Mouse (Mus musculus) lung, embryonic 16.5 days (tissue): Measurements from ENCODE around the gene Ube2q2. TPM values are rescaled to one million over a fixed set of nuclear protein-coding genes. Genes with fewer than 3 reads are reported as not detected.
A peak's percentile ranks its signal among the peaks of the same experiment; 100 is the strongest.

Experiments used
- ATAC-seq: fragments of 200-750 bp; cut with Nextera tagmentation; 2 replicates; pipeline ENCODE4 v1.8.0; 2017; ENCODE audit warnings: low read depth, mild to moderate bottlenecking, moderate library complexity
- H3K27ac ChIP-seq: fragments of 300-500 bp; sonication (generic); 2 replicates; pipeline ENCODE4 v1.5.1; 2014; ENCODE audit warnings: mild to moderate bottlenecking, control low read depth, low read length
- H3K27me3 ChIP-seq: fragments of 300-500 bp; sonication (generic); 2 replicates; pipeline ENCODE4 v1.6.1; 2014; ENCODE audit warnings: low read depth, low read length, mixed read lengths; ENCODE audit not compliant: control insufficient read depth, insufficient read depth
- H3K36me3 ChIP-seq: fragments of 300-500 bp; sonication (generic); 2 replicates; pipeline ENCODE4 v1.6.1; 2014; ENCODE audit warnings: low read length; ENCODE audit not compliant: control insufficient read depth, insufficient read depth
- H3K4me1 ChIP-seq: fragments of 300-500 bp; sonication (generic); replicated peaks from 2 replicates; pipeline ENCODE4 v1.6.1; 2014; ENCODE audit warnings: low read length, mixed read lengths; ENCODE audit not compliant: control insufficient read depth, insufficient read depth
- H3K4me2 ChIP-seq: fragments of 300-500 bp; sonication (generic); 2 replicates; pipeline ENCODE4 v1.6.1; 2014; ENCODE audit warnings: low read depth, low read length, control low read depth
- H3K4me3 ChIP-seq: fragments of 300-500 bp; sonication (generic); 2 replicates; pipeline ENCODE4 v1.5.1; 2014; ENCODE audit warnings: mild to moderate bottlenecking, low read length, control low read depth
- H3K9ac ChIP-seq: fragments of 300-500 bp; sonication (generic); 2 replicates; pipeline ENCODE4 v1.6.1; 2014; ENCODE audit warnings: low read length, control low read depth
- H3K9me3 ChIP-seq: fragments of 300-500 bp; sonication (generic); 2 replicates; pipeline ENCODE4 v1.6.1; 2016; ENCODE audit warnings: low read length; ENCODE audit not compliant: control insufficient read depth
- WGBS: fragments of 180-500 bp; shearing (Covaris S2); extraction: QIAGEN DNeasy Blood & Tissue Kit; methylation state at CpG from one replicate; pipeline ENCODE4 v1.1.7; 2014; 5-methylcytosine and 5-hydroxymethylcytosine counted together
- polyA plus RNA-seq: library from polyadenylated mRNA; unstranded; fragments of >200 nt; fragmentation: Nextera tagmentation; extraction: Ambion mirVana; gene quantifications from 2 replicates; pipeline ENCODE4 v1.2.1, GENCODE M21; 2015

Ube2q2 gene
- polyA plus RNA-seq, 1 experiment from 2014 or later: 18.6 TPM

DNA sequence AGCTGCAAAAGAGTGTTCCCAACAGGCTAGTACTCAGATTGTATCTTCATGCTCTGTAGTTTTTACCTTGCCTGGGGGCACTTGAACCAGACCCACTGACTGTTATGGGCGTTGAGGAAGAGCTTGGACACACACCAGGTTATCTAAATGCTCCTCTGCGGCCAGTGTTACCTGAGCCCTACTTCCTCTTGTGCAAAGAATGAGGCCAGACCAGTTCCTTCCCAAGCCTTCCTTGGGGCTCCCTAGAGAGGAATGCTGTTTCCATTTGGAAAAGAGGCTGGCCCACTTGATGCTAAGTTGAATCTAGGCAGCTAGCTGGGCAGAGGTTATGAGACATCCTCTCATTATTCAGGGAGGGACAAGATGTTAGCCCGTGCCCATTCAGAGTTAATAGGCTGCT is 26.1 kb upstream of the Ube2q2 start:
- Histone ChIP-seq H3K36me3 (no peaks in the 10 kb centered on the region), H3K4me3 (no peak overlapping the region), H3K4me1 (no peaks in the 10 kb centered on the region; the same call in 1 of the 2 replicates), H3K27ac (peak overlapping the region; percentile 56), H3K9ac (no peak overlapping the region), H3K9me3 (no peaks in the 10 kb centered on the region), H3K27me3 (no peaks in the 10 kb centered on the region), H3K4me2 (no peak overlapping the region)
- 37% methylated on average over 3 of the region's 3 CpGs for WGBS
- peak; percentile 89 for ATAC-seq

DNA sequence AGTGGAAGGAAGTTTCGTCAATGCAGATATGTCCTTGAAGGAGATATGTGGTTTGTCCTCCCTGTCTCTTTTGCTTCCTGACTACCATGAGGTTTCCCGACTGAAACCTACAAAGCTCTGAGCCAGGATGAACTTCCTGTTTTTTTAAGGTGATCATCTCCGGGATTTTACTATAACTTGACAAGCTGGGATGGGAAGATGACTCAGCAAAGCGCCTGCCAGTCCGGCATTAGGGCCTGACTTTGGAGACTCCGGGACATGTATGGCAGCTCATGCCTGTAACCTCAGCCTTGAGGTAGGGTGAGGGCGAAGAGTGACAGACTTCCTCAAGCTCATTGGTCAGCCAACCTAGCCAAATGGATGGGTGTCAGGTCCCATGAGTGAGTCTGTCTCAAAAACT is 22.9 kb upstream of the Ube2q2 start:
- Histone ChIP-seq H3K9me3 (no peaks in the 10 kb centered on the region), H3K9ac (no peak overlapping the region), H3K4me3 (no peak overlapping the region), H3K36me3 (no peaks in the 10 kb centered on the region), H3K27ac (no peak overlapping the region), H3K27me3 (no peaks in the 10 kb centered on the region), H3K4me1 (no peaks in the 10 kb centered on the region; the same call in 1 of the 2 replicates), H3K4me2 (no peak overlapping the region)
- WGBS: 68% methylated on average over 7 of the region's 7 CpGs
- ATAC-seq: no peak

DNA sequence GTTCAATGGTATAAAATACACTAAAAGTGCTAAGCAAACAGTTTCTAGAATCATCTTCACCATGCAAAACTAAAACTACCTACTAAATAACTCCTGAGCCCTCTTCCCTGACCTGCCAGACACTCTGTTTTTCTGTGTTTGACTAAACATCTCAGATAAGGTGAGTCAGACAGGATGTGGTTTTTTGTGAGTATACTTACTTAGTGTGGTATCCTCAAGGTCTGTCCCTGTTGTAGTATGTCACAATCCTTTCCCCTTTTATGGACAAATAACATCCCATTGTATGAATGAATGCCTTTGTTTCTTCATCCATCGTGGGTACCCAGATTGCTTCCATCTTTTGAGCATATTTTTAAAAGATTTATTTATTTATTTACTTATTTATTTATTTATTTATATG is 22.4 kb upstream of the Ube2q2 start:
- Histone ChIP-seq H3K4me2 (no peak overlapping the region), H3K27ac (no peak overlapping the region), H3K9me3 (no peaks in the 10 kb centered on the region), H3K4me1 (no peaks in the 10 kb centered on the region; the same call in 1 of the 2 replicates), H3K27me3 (no peaks in the 10 kb centered on the region), H3K4me3 (no peak overlapping the region), H3K36me3 (no peaks in the 10 kb centered on the region), H3K9ac (no peak overlapping the region)
- no peak for ATAC-seq
- 90% methylated on average over 1 of the region's 1 CpGs for WGBS

DNA sequence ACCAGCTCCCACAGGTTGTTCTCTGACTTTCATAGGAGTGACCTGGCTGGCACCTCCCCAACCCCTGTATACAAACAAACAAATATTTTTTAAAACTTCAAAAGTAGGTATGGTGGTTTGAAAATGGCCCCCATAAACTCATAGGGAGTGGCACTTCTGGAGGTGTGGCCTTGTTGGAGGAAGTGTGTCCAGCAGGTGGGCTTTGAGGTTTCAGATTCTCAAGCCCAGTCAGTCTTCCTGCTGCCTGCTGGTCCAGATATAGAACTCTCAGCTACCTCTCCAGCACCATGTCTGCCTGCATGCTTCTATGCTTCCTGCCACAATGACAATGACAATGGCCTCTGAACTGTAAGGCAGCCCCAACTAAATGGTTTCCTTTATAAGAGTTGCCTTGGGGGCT is 16.8 kb upstream of the Ube2q2 start:
- Histone ChIP-seq H3K27ac (no peak overlapping the region), H3K36me3 (no peaks in the 10 kb centered on the region), H3K4me1 (no peaks in the 10 kb centered on the region), H3K9me3 (no peaks in the 10 kb centered on the region), H3K27me3 (no peaks in the 10 kb centered on the region), H3K9ac (no peak overlapping the region), H3K4me3 (no peak overlapping the region), H3K4me2 (no peak overlapping the region)
- no peak for ATAC-seq

DNA sequence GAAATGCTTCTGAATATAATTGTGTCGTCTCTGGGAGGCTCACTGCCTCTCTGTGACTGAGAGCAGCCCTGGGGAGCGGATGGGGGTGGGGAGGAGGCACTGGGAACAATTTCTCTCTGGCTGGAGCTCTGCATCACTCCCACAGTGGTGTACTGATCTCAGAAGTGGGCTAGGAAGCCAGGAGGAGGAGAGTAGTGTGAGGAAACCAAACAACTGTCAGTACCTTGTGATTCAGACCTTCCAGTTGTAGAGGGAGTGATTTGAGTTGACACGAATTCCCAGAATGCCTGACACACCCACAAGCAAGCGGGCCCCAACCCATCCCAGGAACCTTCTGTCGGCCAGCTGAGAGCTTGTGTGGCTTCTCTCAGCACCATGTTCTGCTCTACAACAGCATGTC is 12.1 kb upstream of the Ube2q2 start:
- H3K9ac ChIP-seq: no peak overlapping the region

DNA sequence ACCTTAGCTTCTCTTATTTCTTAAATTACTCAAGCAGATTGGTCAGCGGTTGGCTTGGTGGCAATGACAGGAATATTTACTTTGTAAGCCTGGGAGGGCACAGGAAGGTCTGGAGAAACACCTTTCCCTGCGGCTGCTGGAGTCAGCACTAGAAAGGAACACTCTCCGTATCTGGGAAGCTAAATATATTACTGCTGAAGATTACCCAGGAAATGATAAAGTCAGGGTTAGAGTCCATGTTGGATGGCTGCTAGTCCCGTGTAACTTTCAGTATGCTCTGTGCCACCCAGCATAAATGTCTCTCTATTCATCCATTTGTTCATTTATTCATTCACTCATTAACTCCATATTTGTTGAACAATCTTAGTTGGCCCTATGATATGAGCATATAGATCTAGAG is 11.5 kb upstream of the Ube2q2 start:
- H3K27me3 ChIP-seq: no peaks in the 10 kb centered on the region
- H3K9ac ChIP-seq: no peak overlapping the region
- H3K4me1 ChIP-seq: no peaks in the 10 kb centered on the region
- no peak overlapping the region for H3K4me2 ChIP-seq
- no peak overlapping the region for H3K4me3 ChIP-seq
- no peaks in the 10 kb centered on the region for H3K36me3 ChIP-seq
- 37% methylated on average over 4 of the region's 4 CpGs for WGBS
- no peak overlapping the region for H3K27ac ChIP-seq
- no peak for ATAC-seq
- no peaks in the 10 kb centered on the region for H3K9me3 ChIP-seq

More for the DNA sequence above, 12.1 kb upstream of the Ube2q2 start:
- H3K4me3 ChIP-seq: no peak overlapping the region
- H3K36me3 ChIP-seq: no peaks in the 10 kb centered on the region
- no peak overlapping the region for H3K4me2 ChIP-seq
- H3K9me3 ChIP-seq: no peaks in the 10 kb centered on the region
- no peak overlapping the region for H3K27ac ChIP-seq
- no peaks in the 10 kb centered on the region for H3K27me3 ChIP-seq
- H3K4me1 ChIP-seq: no peaks in the 10 kb centered on the region
- 26% methylated on average over 5 of the region's 5 CpGs for WGBS
- peak; percentile 36; the same call in 1 of the 2 replicates for ATAC-seq

DNA sequence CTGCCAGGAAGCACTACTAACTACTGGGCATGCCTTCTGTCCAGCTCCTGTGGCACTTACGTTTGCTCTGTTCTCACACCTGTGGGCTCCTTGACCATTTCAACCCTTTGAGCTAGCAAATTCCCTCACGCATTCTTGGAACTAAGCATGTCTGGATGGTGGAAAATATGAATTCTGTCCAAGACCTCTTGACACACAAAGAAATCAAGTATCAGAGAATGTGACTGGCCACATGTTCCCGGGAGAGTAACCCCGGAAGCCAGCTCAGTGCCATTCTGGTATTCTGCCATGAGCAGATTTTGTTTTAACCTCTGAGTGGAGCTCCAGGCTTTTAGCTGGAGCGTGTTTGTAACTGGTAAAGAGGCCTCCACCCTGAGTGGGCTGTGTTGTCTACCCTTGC is 8.7 kb upstream of the Ube2q2 start:
- H3K4me1 ChIP-seq: no peaks in the 10 kb centered on the region

DNA sequence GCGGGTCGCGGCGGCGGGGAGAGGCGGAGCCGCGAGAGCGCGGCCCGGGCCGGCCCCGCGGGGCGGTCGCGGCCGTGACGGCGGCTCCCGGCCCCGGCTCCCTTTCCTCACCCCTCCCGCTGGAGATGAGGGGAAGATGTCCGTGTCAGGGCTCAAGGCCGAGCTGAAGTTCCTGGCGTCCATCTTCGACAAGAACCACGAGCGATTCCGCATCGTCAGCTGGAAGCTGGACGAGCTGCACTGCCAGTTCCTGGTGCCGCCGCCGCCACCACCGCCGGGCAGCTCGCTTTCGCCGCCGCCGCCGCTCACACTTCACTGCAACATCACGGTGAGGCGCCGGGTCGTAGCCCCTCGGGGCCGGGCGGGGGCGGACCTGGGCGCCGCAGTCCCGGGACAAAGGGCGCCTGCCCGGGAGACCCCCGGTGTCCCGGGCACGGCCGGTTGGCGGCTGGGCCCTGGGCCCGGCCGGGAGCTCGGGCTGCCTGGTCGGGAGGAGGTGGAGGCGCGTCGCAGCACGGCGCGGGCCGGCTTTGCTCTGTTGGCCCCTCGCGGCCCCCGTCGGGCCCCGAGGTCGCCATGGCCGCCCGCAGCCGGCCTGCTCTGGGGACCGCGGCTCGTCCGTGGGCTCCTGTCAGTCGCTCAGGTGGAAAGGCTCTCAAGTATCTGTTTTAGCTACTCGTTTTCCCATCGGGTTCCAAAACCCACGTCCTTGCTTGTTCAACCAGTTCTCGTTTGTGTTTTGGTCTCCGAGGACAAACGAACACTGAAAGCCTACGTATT is 1.0 kb downstream of the Ube2q2 start:
- no peaks in the 10 kb centered on the region for H3K36me3 ChIP-seq
- no peaks in the 10 kb centered on the region for H3K27me3 ChIP-seq
- peaks cover 8% of the 10 kb centered on the region; the same call in 1 of the 2 replicates for H3K4me1 ChIP-seq
- H3K27ac ChIP-seq: peak overlapping the region; percentile 73
- under 1% methylated on average over 82 of the region's 93 CpGs for WGBS
- H3K9ac ChIP-seq: peak overlapping the region; percentile 86
- ATAC-seq: peak; percentile 79
- peak overlapping the region; percentile 79 for H3K4me3 ChIP-seq
- H3K9me3 ChIP-seq: no peaks in the 10 kb centered on the region
- peak overlapping the region; percentile 96 for H3K4me2 ChIP-seq

More for the DNA sequence above, 8.7 kb upstream of the Ube2q2 start:
- H3K9ac ChIP-seq: no peak overlapping the region
- 35% methylated on average over 5 of the region's 5 CpGs for WGBS
- no peaks in the 10 kb centered on the region for H3K9me3 ChIP-seq
- H3K27ac ChIP-seq: no peak overlapping the region
- H3K27me3 ChIP-seq: no peaks in the 10 kb centered on the region
- no peak overlapping the region for H3K4me2 ChIP-seq
- H3K36me3 ChIP-seq: no peaks in the 10 kb centered on the region
- H3K4me3 ChIP-seq: no peak overlapping the region
- ATAC-seq: peak; percentile 81

DNA sequence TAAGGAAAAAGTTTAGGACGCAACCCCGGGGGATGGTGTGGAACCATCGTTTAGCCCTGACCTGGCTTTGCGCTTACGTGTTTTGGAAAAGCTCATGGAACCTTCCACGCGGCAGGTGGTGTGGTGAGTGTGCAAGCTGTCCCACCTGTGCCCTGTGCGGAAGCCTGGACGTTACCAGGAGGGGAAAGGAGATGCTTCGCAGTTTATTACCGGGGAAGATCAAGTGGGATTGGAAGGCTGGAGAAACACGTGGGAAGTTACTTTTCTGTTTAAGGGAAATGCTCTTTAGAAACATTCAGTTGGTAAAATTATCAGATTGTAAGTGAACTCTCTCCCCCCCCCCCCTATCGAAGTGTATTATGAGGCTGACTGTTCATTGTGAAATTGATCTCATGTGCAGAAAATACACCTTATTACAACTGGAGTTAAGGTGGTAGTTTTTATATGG is 1.6 kb downstream of the Ube2q2 start:
- H3K4me3 ChIP-seq: peak overlapping the region; percentile 79

More for the DNA sequence above, 1.6 kb downstream of the Ube2q2 start:
- Histone ChIP-seq H3K9ac (peak overlapping the region; percentile 86), H3K27ac (no peak overlapping the region), H3K4me1 (peaks cover 8% of the 10 kb centered on the region; the same call in 1 of the 2 replicates), H3K27me3 (no peaks in the 10 kb centered on the region), H3K36me3 (no peaks in the 10 kb centered on the region), H3K4me2 (peak overlapping the region; percentile 96), H3K9me3 (no peaks in the 10 kb centered on the region)
- WGBS: 2% methylated on average over 13 of the region's 13 CpGs
- no peak for ATAC-seq
